Mouse (Mus musculus) midbrain, embryonic 16.5 days (tissue): ENCODE results near the gene Chat. TPM values are rescaled to one million over a fixed set of nuclear protein-coding genes. Genes with fewer than 3 reads are reported as not detected.

Experiments used
- ATAC-seq: fragments of 200-750 bp; cut with Nextera tagmentation; 2 replicates; pipeline ENCODE4 v1.8.0; 2017; ENCODE audit warnings: moderate TSS enrichment
- H3K27ac ChIP-seq: fragments of 300-500 bp; sonication (generic); 2 replicates; pipeline ENCODE4 v1.5.1; 2014; ENCODE audit warnings: mild to moderate bottlenecking, low read length, mixed read lengths
- H3K27me3 ChIP-seq: fragments of 300-500 bp; sonication (generic); 2 replicates; pipeline ENCODE4 v1.6.1; 2014; ENCODE audit warnings: low read depth, low read length, mixed read lengths; ENCODE audit not compliant: control insufficient read depth, insufficient read depth
- H3K36me3 ChIP-seq: fragments of 300-500 bp; sonication (generic); 2 replicates; pipeline ENCODE4 v1.6.1; 2014; ENCODE audit warnings: mild to moderate bottlenecking, low read length, moderate library complexity, mixed read lengths; ENCODE audit not compliant: control insufficient read depth, insufficient read depth
- H3K4me1 ChIP-seq: fragments of 300-500 bp; sonication (generic); 2 replicates; pipeline ENCODE4 v1.6.1; 2014; ENCODE audit warnings: mild to moderate bottlenecking, low read length, mixed read lengths; ENCODE audit not compliant: control insufficient read depth, insufficient read depth
- H3K4me2 ChIP-seq: fragments of 300-500 bp; sonication (generic); 2 replicates; pipeline ENCODE4 v1.6.1; 2014; ENCODE audit warnings: mild to moderate bottlenecking, low read length, mixed read lengths
- H3K4me3 ChIP-seq: fragments of 300-500 bp; sonication (generic); 2 replicates; pipeline ENCODE4 v1.5.1; 2014; ENCODE audit warnings: low read depth, mild to moderate bottlenecking, low read length, moderate library complexity, mixed read lengths
- H3K9ac ChIP-seq: fragments of 300-500 bp; sonication (generic); 2 replicates; pipeline ENCODE4 v1.6.1; 2014; ENCODE audit warnings: low read depth, low read length, mixed read lengths
- H3K9me3 ChIP-seq: fragments of 300-500 bp; sonication (generic); replicated peaks from 2 replicates; pipeline ENCODE4 v1.6.1; 2014; ENCODE audit warnings: mild to moderate bottlenecking, low read length, mixed read lengths; ENCODE audit not compliant: control insufficient read depth, poor library complexity, severe bottlenecking
- WGBS: fragments of 180-500 bp; shearing (Covaris S2); extraction: QIAGEN DNeasy Blood & Tissue Kit; methylation state at CpG from one replicate; pipeline ENCODE4 v1.1.7; 2014; 5-methylcytosine and 5-hydroxymethylcytosine counted together
- polyA plus RNA-seq: library from polyadenylated mRNA; unstranded; fragments of >200 nt; fragmentation: Nextera tagmentation; extraction: Ambion mirVana; gene quantifications from 2 replicates; pipeline ENCODE4 v1.2.1, GENCODE M21; 2015

The Chat gene
- polyA plus RNA-seq, 1 experiment from 2014 or later: 0.90 TPM

DNA sequence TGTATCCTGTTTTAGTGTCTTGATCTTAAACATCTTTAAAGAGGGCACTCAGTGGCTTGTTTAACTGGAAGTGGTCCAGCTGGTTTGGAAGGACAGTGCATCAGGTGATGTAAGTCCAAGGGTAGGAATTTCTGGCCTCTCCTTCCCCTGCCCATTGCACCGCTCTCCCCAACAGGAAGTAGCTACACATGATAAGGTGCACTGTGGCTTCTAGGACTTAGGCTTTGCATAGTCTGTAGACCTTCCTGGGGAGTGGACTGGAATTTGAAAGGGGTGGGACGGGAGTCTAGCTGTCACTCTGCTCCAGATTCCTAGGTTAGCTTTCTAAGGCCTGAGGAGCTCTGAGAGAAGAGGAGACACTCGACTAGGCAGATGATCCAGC lies 85.7 kb downstream of the Chat start:
- Histone ChIP-seq H3K4me2 (no peak overlapping the region), H3K4me3 (no peak overlapping the region), H3K9ac (no peak overlapping the region), H3K27ac (no peak overlapping the region), H3K4me1 (peaks cover 14% of the 10 kb centered on the region; the same call in 1 of the 2 replicates), H3K27me3 (no peaks in the 10 kb centered on the region), H3K9me3 (no peaks in the 10 kb centered on the region), H3K36me3 (no peaks in the 10 kb centered on the region)
- WGBS: 38% methylated on average over 3 of the region's 3 CpGs
- no peak for ATAC-seq

DNA sequence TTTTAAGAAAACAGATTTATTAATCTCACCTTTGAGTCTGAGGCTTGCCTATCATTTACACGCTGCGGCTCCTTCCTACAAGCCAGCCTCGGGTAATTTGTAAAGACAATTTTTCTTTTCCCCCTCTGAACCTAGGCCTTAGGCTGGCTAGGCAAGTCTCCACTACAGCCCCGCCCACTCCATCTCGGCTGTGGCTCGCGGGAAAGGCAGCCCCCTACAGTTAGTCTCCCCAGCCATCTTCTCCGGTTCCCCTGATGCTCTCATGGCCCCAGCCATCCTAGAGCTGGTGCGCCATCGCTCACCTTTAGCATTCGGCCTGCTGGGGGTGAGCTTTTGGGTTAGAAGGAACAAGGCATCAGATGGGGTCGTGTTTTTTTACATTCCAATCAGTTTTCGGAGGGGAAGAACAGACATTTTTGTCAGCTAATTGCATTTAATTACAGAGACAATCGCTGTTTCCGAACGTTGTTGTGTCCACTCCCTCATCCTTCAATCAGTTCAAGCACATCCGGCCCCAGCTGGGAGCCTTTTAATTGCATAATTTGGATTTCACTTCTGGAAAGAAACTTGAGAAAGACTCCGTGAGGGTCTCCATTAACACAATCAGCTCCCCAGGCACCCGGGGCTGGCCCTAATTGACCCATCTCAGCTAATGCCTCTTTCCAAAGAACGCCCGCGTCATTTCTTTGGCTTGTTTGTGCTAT lies 86.2 kb downstream of the Chat start:
- H3K27me3 ChIP-seq: no peaks in the 10 kb centered on the region
- no peaks in the 10 kb centered on the region for H3K9me3 ChIP-seq
- no peaks in the 10 kb centered on the region for H3K36me3 ChIP-seq
- H3K4me2 ChIP-seq: peak overlapping the region; percentile 21; the same call in 1 of the 2 replicates
- peaks cover 14% of the 10 kb centered on the region; the same call in 1 of the 2 replicates for H3K4me1 ChIP-seq
- 10% methylated on average over 22 of the region's 22 CpGs for WGBS
- no peak overlapping the region for H3K9ac ChIP-seq
- no peak overlapping the region for H3K4me3 ChIP-seq
- no peak for ATAC-seq
- H3K27ac ChIP-seq: no peak overlapping the region

DNA sequence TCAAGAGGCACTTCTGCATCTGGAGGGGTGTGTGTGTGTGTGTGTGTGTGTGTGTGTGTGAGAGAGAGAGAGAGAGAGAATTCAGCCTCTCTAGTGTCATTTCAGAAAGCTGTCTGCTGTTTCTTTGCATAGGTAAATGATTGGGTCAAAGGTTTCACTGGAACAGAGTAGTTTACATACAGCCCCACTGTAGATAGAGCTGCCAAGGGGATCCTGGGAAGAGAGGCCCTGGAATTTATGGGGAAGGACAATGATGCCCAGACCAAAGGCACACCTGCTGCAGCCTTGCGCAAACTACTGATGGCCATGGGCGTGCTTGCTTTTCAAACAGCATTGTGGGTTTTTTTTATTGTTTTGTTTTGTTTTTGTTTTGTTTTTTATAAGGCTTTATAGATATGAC lies 93.3 kb downstream of the Chat start:
- Histone ChIP-seq H3K4me1 (no peaks in the 10 kb centered on the region), H3K36me3 (no peaks in the 10 kb centered on the region), H3K9me3 (no peaks in the 10 kb centered on the region), H3K4me3 (no peak overlapping the region), H3K4me2 (no peak overlapping the region), H3K27me3 (no peaks in the 10 kb centered on the region), H3K9ac (no peak overlapping the region), H3K27ac (no peak overlapping the region)
- no peak for ATAC-seq
- 93% methylated on average over 2 of the region's 2 CpGs for WGBS

DNA sequence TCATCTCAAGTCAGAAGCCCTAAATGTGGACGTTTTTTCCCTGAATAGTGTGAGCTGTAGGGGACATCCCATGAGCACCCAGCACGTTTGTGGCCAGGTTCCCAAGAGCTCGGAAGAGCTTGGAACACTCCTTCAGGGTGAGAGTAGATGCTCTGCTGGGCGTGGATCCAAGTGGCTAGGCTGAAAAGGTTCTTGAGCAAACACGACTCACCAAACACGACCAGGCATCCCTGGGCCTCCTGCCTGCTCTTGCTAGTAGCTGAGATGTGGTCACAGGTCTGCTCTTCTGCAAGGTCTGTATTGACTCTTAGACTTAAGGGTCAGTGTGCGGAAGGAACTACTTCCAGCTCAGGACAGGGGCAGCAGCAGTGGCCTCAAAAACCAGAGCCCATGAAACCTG lies 96.0 kb downstream of the Chat start:
- Histone ChIP-seq H3K4me2 (no peak overlapping the region), H3K36me3 (no peaks in the 10 kb centered on the region), H3K4me3 (no peak overlapping the region), H3K9me3 (no peaks in the 10 kb centered on the region), H3K27me3 (no peaks in the 10 kb centered on the region), H3K9ac (no peak overlapping the region), H3K4me1 (no peaks in the 10 kb centered on the region), H3K27ac (no peak overlapping the region)
- 80% methylated on average over 7 of the region's 7 CpGs for WGBS
- ATAC-seq: no peak

DNA sequence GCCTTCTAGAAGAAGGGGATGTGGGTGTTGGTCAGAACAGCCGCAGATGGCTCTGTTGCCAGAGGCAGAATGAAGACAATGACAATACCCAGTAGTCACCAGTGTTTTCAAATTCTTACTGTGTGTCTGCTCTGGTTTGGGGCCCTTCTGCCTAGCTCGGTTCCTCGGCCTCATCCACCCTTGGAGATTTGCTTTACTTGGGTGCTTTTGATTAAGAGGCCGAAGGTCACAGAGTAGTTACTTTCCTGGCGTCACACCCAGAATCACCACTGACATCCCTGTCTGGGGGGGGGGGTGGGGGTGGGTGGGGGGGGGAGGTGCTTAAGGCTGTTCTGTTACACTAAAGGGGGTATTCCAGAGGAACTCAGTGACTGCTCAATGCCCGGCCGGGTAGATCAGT lies 101.4 kb downstream of the Chat start:
- Histone ChIP-seq H3K36me3 (no peaks in the 10 kb centered on the region), H3K9ac (no peak overlapping the region), H3K4me2 (no peak overlapping the region), H3K27me3 (no peaks in the 10 kb centered on the region), H3K4me1 (no peaks in the 10 kb centered on the region), H3K4me3 (no peak overlapping the region), H3K9me3 (no peaks in the 10 kb centered on the region; the same call in 1 of the 2 replicates), H3K27ac (no peak overlapping the region)
- 60% methylated on average over 7 of the region's 7 CpGs for WGBS
- ATAC-seq: no peak

Other genes starting within 250 kb of the Chat start
- gene Ogdhl, start 144.0 kb downstream of the Chat start, polyA plus RNA-seq: 31.3 and 32.7 TPM in 2 replicates
- gene 1700024G13Rik, start 77.6 kb downstream of the Chat start, polyA plus RNA-seq: 0.42 and 0.51 TPM in 2 replicates
- gene Slc18a3, start 1.1 kb downstream of the Chat start, polyA plus RNA-seq: 2.7 and 3.6 TPM in 2 replicates
- gene Ercc6, start 47.5 kb upstream of the Chat start, polyA plus RNA-seq: 26.6 and 30.3 TPM in 2 replicates
- gene Prrxl1, start 133.4 kb upstream of the Chat start, polyA plus RNA-seq: 1.4 and 2.0 TPM in 2 replicates
- gene 3425401B19Rik, start 219.3 kb upstream of the Chat start, polyA plus RNA-seq: not detected in 2 replicates